Mouse (Mus musculus): ENCODE data around the gene Inpp5b. TPM values are rescaled to one million over a fixed set of nuclear protein-coding genes. Genes with fewer than 3 reads are reported as not detected.

Gene Inpp5b
- polyA plus RNA-seq, 1 experiment from 2014 or later, result 34.1 TPM

DNA sequence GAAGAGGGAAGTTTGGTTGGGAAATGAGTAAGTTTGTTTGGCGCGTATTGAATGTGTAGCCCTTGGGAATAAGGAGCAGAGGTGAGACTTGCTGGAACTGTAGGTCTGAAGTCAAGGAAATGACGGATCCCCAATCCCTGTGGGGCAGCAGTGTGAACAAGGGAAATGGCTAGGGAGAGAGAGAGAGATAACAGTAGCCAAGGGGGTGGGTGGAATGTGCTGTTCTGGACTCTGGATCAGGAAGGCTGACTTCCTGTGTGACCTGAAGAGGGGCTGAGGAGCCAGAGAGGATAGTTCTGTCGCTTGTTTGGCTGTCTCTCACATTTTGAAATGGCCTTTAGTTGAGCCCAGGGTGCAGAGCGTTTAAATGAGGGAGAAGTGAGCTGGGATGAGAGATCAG, 66.9 kb downstream of the Inpp5b start:
- WGBS, result 89% methylated on average over 5 of the region's 5 CpGs
- Histone ChIP-seq H3K4me3 (ENCODE audit: low read depth, low read length) (no peak overlapping the region), H3K9me3 (ENCODE audit: control insufficient read depth, low read length) (no peaks in the 10 kb centered on the region), H3K27me3 (ENCODE audit: control insufficient read depth, insufficient read depth, low read length) (no peaks in the 10 kb centered on the region), H3K9ac (ENCODE audit: low read length) (no peak overlapping the region), H3K27ac (ENCODE audit: low read depth, low read length) (no peak overlapping the region), H3K4me1 (replicated peaks; ENCODE audit: control insufficient read depth, insufficient read depth, low read length) (no peaks in the 10 kb centered on the region), H3K4me2 (ENCODE audit: low read depth, low read length, severe bottlenecking) (no peak overlapping the region), H3K36me3 (ENCODE audit: control insufficient read depth, insufficient read depth, low read length) (no peaks in the 10 kb centered on the region; the same call in 1 of the 2 replicates)
- DNase-seq (ENCODE audit: low spot score) (no peak), ATAC-seq (replicated peaks; ENCODE audit: low FRiP score) (no peak)

DNA sequence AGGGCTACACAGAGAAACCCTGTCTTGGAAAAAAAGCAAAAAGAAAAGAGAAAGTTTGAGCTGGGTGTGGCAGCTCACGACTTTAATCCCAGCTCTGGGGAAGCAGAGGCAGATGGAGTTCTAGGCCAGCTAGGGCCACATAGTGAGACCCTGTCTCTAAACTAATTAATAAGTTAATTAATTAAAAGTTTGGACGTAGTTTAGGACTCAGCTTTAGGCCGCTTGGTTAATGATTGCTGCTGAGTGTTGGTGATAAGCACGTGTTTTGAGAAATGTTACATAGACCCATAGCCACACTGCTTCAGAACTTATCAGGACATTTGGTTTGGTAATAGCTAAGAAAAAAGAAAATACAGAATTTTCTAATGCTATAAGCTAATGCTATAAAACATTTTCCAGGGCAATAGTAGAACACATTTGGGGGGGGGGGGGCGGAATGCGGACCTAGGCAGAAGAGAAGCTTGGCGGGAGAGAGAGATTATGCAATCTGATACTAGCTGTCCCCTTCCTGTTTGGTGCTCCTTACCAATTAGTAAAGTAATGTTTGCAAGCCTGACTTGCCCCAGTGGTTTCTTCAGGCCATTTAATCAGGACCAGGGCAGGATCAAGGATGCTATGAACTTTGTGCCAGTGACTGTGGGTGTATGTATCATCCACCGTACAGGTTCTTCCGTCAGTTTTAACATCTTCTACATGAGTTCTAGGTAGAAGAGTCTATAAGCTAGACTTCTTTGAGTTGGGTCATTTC, 67.7 kb downstream of the Inpp5b start:
- Histone ChIP-seq H3K36me3 (ENCODE audit: control insufficient read depth, insufficient read depth, low read length) (no peaks in the 10 kb centered on the region; the same call in 1 of the 2 replicates), H3K27ac (ENCODE audit: low read depth, low read length) (no peak overlapping the region), H3K9me3 (ENCODE audit: control insufficient read depth, low read length) (no peaks in the 10 kb centered on the region), H3K4me3 (ENCODE audit: low read depth, low read length) (no peak overlapping the region), H3K4me2 (ENCODE audit: low read depth, low read length, severe bottlenecking) (no peak overlapping the region), H3K9ac (ENCODE audit: low read length) (no peak overlapping the region), H3K27me3 (ENCODE audit: control insufficient read depth, insufficient read depth, low read length) (no peaks in the 10 kb centered on the region), H3K4me1 (replicated peaks; ENCODE audit: control insufficient read depth, insufficient read depth, low read length) (no peaks in the 10 kb centered on the region)
- 82% methylated on average over 9 of the region's 9 CpGs for WGBS
- ATAC-seq (replicated peaks; ENCODE audit: low FRiP score), result no peak
- DNase-seq (ENCODE audit: low spot score), result no peak

DNA sequence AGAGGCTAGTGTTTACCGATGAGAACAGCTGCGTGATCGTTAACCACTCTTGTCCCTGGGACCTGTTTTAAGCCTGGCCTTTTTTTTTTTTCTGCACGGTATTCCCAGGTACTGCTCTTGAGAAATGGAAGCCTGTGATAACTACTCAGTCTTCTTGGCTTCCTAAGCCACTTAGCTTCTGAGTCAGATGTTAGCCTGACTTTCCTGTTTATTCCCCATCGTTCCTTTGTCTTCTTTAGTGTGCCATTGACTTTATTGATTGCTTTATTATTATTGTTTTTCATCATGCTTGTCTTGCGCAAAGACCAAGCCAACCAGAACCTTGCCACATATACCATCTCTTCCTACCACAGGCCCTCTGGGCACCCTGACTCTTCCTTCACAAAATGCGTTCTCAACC, 68.4 kb downstream of the Inpp5b start:
- H3K27ac ChIP-seq (ENCODE audit: low read depth, low read length), result no peak overlapping the region
- 86% methylated on average over 7 of the region's 7 CpGs for WGBS
- H3K4me3 ChIP-seq (ENCODE audit: low read depth, low read length), result no peak overlapping the region
- H3K9me3 ChIP-seq (ENCODE audit: control insufficient read depth, low read length), result no peaks in the 10 kb centered on the region
- no peak for ATAC-seq (replicated peaks; ENCODE audit: low FRiP score)
- no peaks in the 10 kb centered on the region for H3K4me1 ChIP-seq (replicated peaks; ENCODE audit: control insufficient read depth, insufficient read depth, low read length)
- no peaks in the 10 kb centered on the region for H3K27me3 ChIP-seq (ENCODE audit: control insufficient read depth, insufficient read depth, low read length)
- H3K4me2 ChIP-seq (ENCODE audit: low read depth, low read length, severe bottlenecking), result no peak overlapping the region
- no peak for DNase-seq (ENCODE audit: low spot score)
- H3K36me3 ChIP-seq (ENCODE audit: control insufficient read depth, insufficient read depth, low read length), result no peaks in the 10 kb centered on the region; the same call in 1 of the 2 replicates
- H3K9ac ChIP-seq (ENCODE audit: low read length), result no peak overlapping the region

DNA sequence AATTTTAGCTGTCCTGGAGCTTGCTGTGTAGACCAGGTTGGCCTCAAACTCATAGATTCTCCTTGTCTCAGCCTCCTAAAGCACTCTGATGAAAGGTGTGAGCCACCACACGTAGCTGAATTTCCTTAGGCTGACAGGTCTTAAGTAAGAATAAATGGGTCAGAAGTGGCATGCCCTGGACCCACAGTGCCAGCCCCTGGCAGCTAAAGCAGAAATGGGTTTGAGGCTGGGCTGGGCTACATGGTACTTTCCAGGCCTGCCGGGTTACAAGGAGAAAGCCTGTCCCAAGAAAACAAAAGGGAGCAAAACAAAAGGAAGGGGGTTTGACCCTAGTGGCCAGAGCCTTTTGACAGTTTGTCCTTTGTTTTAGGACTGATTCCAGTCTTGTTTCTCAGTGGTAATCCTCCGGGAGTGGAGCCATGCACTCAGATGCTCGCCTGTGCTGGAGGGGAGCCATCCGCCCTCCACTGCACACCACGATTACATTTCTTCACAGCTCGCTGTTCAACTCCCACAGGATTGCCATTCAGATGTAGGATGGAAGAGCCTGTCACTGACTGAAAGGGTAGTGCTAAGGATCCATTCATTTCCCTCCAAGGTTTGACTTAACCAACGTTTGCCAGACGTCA, 69.8 kb downstream of the Inpp5b start:
- Histone ChIP-seq H3K4me1 (replicated peaks; ENCODE audit: control insufficient read depth, insufficient read depth, low read length) (no peaks in the 10 kb centered on the region), H3K9me3 (ENCODE audit: control insufficient read depth, low read length) (no peaks in the 10 kb centered on the region), H3K27me3 (ENCODE audit: control insufficient read depth, insufficient read depth, low read length) (no peaks in the 10 kb centered on the region), H3K4me2 (ENCODE audit: low read depth, low read length, severe bottlenecking) (no peak overlapping the region), H3K4me3 (ENCODE audit: low read depth, low read length) (no peak overlapping the region), H3K27ac (ENCODE audit: low read depth, low read length) (no peak overlapping the region), H3K9ac (ENCODE audit: low read length) (no peak overlapping the region), H3K36me3 (ENCODE audit: control insufficient read depth, insufficient read depth, low read length) (no peaks in the 10 kb centered on the region; the same call in 1 of the 2 replicates)
- DNase-seq (ENCODE audit: low spot score) (no peak), ATAC-seq (replicated peaks; ENCODE audit: low FRiP score) (no peak)
- WGBS, result 19% methylated on average over 9 of the region's 9 CpGs

DNA sequence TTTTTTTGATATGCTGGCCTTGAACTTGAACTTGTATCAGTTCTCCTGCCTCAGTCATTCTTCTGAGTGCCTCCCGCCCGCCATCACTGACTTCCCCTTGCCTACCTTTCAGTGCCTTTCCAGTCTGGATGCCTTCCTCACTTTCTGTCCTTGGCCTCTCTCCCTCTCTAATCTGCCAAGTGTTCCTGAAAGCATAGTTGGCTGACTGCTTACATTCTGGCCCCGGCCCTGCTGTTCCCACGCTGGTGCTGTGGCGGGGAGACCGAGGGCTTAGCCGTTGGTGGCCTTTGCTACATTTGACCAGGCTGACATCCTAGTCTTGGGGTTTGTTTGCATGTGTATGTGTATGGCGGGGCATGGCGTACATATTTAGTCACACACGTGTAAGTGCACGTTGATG, 74.3 kb downstream of the Inpp5b start:
- Histone ChIP-seq H3K27ac (ENCODE audit: low read depth, low read length) (no peak overlapping the region), H3K4me3 (ENCODE audit: low read depth, low read length) (no peak overlapping the region), H3K27me3 (ENCODE audit: control insufficient read depth, insufficient read depth, low read length) (no peaks in the 10 kb centered on the region), H3K4me2 (ENCODE audit: low read depth, low read length, severe bottlenecking) (no peak overlapping the region), H3K9me3 (ENCODE audit: control insufficient read depth, low read length) (no peaks in the 10 kb centered on the region), H3K36me3 (ENCODE audit: control insufficient read depth, insufficient read depth, low read length) (no peaks in the 10 kb centered on the region), H3K9ac (ENCODE audit: low read length) (no peak overlapping the region), H3K4me1 (replicated peaks; ENCODE audit: control insufficient read depth, insufficient read depth, low read length) (peaks cover 3% of the 10 kb centered on the region; the same call in 1 of the 2 replicates)
- WGBS, result 92% methylated on average over 11 of the region's 11 CpGs
- DNase-seq (ENCODE audit: low spot score) (no peak), ATAC-seq (replicated peaks; ENCODE audit: low FRiP score) (no peak)

DNA sequence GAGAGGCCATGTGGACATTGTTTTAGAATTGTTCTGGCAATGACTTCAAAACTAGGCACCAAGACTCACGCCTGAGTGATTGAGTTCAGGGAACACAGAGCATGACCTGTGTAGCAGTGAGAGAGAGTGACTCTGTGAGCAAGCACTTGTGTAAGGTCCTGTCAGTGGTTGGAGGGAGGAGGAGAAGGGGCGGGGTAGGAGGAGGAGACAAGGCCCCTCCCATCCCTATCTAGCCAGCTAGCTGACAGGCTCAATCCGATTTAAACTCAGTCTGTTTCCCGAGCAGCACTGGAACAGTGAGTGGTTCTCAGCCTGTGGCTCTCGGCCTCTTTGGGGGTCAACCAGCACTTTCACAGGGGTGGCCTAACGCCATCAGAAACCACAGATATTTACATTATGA, 76.2 kb downstream of the Inpp5b start:
- WGBS, result 25% methylated on average over 6 of the region's 6 CpGs
- no peak for DNase-seq (ENCODE audit: low spot score)

DNA sequence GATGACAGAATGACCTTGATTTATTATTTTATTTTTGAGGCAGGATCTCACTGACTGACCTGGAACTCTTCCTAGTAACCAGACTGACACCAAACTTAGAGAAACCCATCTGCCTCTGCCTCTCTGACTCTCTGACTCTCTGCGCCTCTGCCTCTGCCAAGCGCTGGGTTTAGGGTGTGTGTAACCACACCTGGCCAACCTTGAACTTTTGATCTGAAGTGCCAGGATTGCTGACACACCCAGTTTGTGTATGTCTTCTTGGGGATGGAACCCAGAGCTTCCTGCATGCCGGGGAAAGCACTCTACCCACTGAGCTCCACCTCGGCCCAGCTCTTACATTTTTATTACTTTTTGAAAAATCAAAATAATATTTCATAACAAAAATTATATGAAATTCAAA, 77.2 kb downstream of the Inpp5b start:
- ATAC-seq (replicated peaks; ENCODE audit: low FRiP score), result no peak
- 94% methylated on average over 4 of the region's 4 CpGs for WGBS
- no peaks in the 10 kb centered on the region for H3K36me3 ChIP-seq (ENCODE audit: control insufficient read depth, insufficient read depth, low read length)

More for the DNA sequence above, 76.2 kb downstream of the Inpp5b start:
- no peaks in the 10 kb centered on the region for H3K36me3 ChIP-seq (ENCODE audit: control insufficient read depth, insufficient read depth, low read length)
- H3K9me3 ChIP-seq (ENCODE audit: control insufficient read depth, low read length), result no peaks in the 10 kb centered on the region
- no peak for ATAC-seq (replicated peaks; ENCODE audit: low FRiP score)
- no peak overlapping the region for H3K4me3 ChIP-seq (ENCODE audit: low read depth, low read length)
- no peak overlapping the region for H3K27ac ChIP-seq (ENCODE audit: low read depth, low read length)
- no peak overlapping the region for H3K9ac ChIP-seq (ENCODE audit: low read length)
- H3K27me3 ChIP-seq (ENCODE audit: control insufficient read depth, insufficient read depth, low read length), result no peaks in the 10 kb centered on the region
- peaks cover 3% of the 10 kb centered on the region; the same call in 1 of the 2 replicates for H3K4me1 ChIP-seq (replicated peaks; ENCODE audit: control insufficient read depth, insufficient read depth, low read length)
- H3K4me2 ChIP-seq (ENCODE audit: low read depth, low read length, severe bottlenecking), result no peak overlapping the region

DNA sequence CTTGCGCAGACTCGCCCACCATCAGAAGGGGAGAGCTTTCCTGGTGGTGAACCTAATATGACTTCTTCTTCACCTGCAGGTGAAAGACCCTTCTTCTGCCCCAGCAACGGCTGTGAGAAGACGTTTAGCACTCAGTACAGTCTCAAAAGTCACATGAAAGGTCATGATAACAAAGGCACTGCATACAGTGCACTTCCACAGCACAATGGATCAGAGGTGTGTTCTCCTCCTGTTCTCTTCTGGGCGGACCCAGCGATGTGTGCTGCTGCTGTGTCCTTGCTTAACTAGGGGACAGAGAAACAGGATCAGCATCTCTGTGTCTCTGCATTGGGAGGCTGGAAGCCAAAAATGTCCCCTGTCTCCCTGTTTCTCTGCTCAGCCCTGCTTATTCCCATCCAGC, 83.3 kb downstream of the Inpp5b start:
- Histone ChIP-seq H3K27me3 (ENCODE audit: control insufficient read depth, insufficient read depth, low read length) (no peaks in the 10 kb centered on the region), H3K9ac (ENCODE audit: low read length) (no peak overlapping the region), H3K27ac (ENCODE audit: low read depth, low read length) (no peak overlapping the region), H3K4me3 (ENCODE audit: low read depth, low read length) (no peak overlapping the region), H3K36me3 (ENCODE audit: control insufficient read depth, insufficient read depth, low read length) (no peaks in the 10 kb centered on the region; the same call in 1 of the 2 replicates), H3K4me1 (replicated peaks; ENCODE audit: control insufficient read depth, insufficient read depth, low read length) (no peaks in the 10 kb centered on the region), H3K4me2 (ENCODE audit: low read depth, low read length, severe bottlenecking) (no peak overlapping the region), H3K9me3 (ENCODE audit: control insufficient read depth, low read length) (no peaks in the 10 kb centered on the region)
- no peak for ATAC-seq (replicated peaks; ENCODE audit: low FRiP score)
- WGBS, result 95% methylated on average over 6 of the region's 6 CpGs
- DNase-seq (ENCODE audit: low spot score), result no peak

More for the DNA sequence above, 77.2 kb downstream of the Inpp5b start:
- DNase-seq (ENCODE audit: low spot score), result no peak
- Histone ChIP-seq H3K4me2 (ENCODE audit: low read depth, low read length, severe bottlenecking) (no peak overlapping the region), H3K4me3 (ENCODE audit: low read depth, low read length) (no peak overlapping the region), H3K27me3 (ENCODE audit: control insufficient read depth, insufficient read depth, low read length) (no peaks in the 10 kb centered on the region), H3K27ac (ENCODE audit: low read depth, low read length) (no peak overlapping the region), H3K9ac (ENCODE audit: low read length) (no peak overlapping the region), H3K4me1 (replicated peaks; ENCODE audit: control insufficient read depth, insufficient read depth, low read length) (peaks cover 3% of the 10 kb centered on the region; the same call in 1 of the 2 replicates), H3K9me3 (ENCODE audit: control insufficient read depth, low read length) (no peaks in the 10 kb centered on the region)
